Mouse (Mus musculus): ENCODE measurements around the gene Fhit.

- TF ChIP-seq GATA1 (IDR thresholded peaks at IDR 0.05; ENCODE audit: low read length) (no peak), TAL1 (IDR thresholded peaks at IDR 0.05; ENCODE audit: low read length) (no peak)
These were observed 449.3 kb downstream of the Fhit start for GRCm38 (mm10) chr14:10712522-10712881.

All from erythroblast, embryonic 14.5 days (primary cell).